Mouse (Mus musculus) heart, postnatal 36 days (tissue): ENCODE data around the gene Nek9. TPM values are rescaled to one million over a fixed set of nuclear protein-coding genes. Genes with fewer than 3 reads are reported as not detected.

Experiments used
- DNase-seq, 2 experiments: peaks; one replicate each; pipeline ENCODE4 v3.0.0; 2021 to 2022
- intact Hi-C: fragments of 180-260 bp; cut with DNase I; formaldehyde crosslinking; loops from one replicate; pipeline ENCODE4 v1.15.1; 2025
- total RNA-seq, 2 experiments: library from RNA; stranded (reverse); gene quantifications; 2 replicates each; pipeline ENCODE4 v1.2.3; 2021

Gene Nek9
- total RNA-seq = 100 to 1,000 TPM; 100 to 106 TPM

- peak; percentile 95 to 96 for DNase-seq
- intact Hi-C loops = no loop called here
These were observed at the start of gene Nek9 for GRCm38 (mm10) chr12:85339243-85339729. Gene Nek9, minus strand, starts transcription at chr12:85339362.

GRCm38 (mm10) chr12:85385995-85386375 lies 46.8 kb upstream of the Nek9 start:
- intact Hi-C loops = no loop called here
- DNase-seq = no peak

- peak in 1 of 2 experiments; percentile 42 for DNase-seq
- intact Hi-C loops = no loop called here
These were observed 46.3 kb upstream of the Nek9 start for GRCm38 (mm10) chr12:85385329-85385994.

GRCm38 (mm10) chr12:85382761-85383680 lies 43.9 kb upstream of the Nek9 start:
- no peak for DNase-seq
- intact Hi-C loops = no loop called here

GRCm38 (mm10) chr12:85381570-85381969 lies 42.4 kb upstream of the Nek9 start:
- intact Hi-C loops = no loop called here
- DNase-seq = no peak

GRCm38 (mm10) chr12:85380942-85381341 lies 41.8 kb upstream of the Nek9 start:
- DNase-seq = no peak

GRCm38 (mm10) chr12:85380308-85380707 lies 41.1 kb upstream of the Nek9 start:
- no peak for DNase-seq
- intact Hi-C loops = no loop called here

More at GRCm38 (mm10) chr12:85380942-85381341, 41.8 kb upstream of the Nek9 start:
- intact Hi-C loops = no loop called here

- intact Hi-C loops = loop anchor here (5.0 kb wide), 1 partner anchor 36 kb away; no protein-coding TSS in a partner anchor
- no peak for DNase-seq
These were observed 39.1 kb upstream of the Nek9 start for GRCm38 (mm10) chr12:85378271-85378670.

GRCm38 (mm10) chr12:85374561-85375272 lies 35.6 kb upstream of the Nek9 start, which contains the start of gene Tmed10:
Gene Tmed10, minus strand, starts transcription at chr12:85374847.
- intact Hi-C loops = loop anchor here (1.0 to 5.0 kb wide), 3 partner anchors 32 to 112 kb away; partner anchors contain the start of gene Fos
- DNase-seq = peak; percentile 87 to 89

GRCm38 (mm10) chr12:85373591-85374560 lies 34.7 kb upstream of the Nek9 start:
- intact Hi-C loops = loop anchor here (1.0 to 5.0 kb wide), 2 partner anchors 98 to 112 kb away; partner anchors contain the start of gene Fos
- peak in 1 of 2 experiments; percentile 71 for DNase-seq

GRCm38 (mm10) chr12:85372068-85372665 lies 33.0 kb upstream of the Nek9 start:
- DNase-seq = no peak
- intact Hi-C loops = loop anchor here (5.0 kb wide), 1 partner anchor 100 kb away; the partner anchor contains the start of gene Fos

GRCm38 (mm10) chr12:85368441-85369063 lies 29.4 kb upstream of the Nek9 start:
- intact Hi-C loops = no loop called here
- no peak for DNase-seq

- no peak for DNase-seq
These were observed 27.1 kb upstream of the Nek9 start for GRCm38 (mm10) chr12:85366271-85366670.

GRCm38 (mm10) chr12:85362510-85362909 lies 23.3 kb upstream of the Nek9 start:
- no peak for DNase-seq
- intact Hi-C loops = no loop called here

More at GRCm38 (mm10) chr12:85366271-85366670, 27.1 kb upstream of the Nek9 start:
- intact Hi-C loops = no loop called here

- DNase-seq = no peak
- intact Hi-C loops = no loop called here
These were observed 22.4 kb upstream of the Nek9 start for GRCm38 (mm10) chr12:85361580-85361979.

GRCm38 (mm10) chr12:85361165-85361564 lies 22.0 kb upstream of the Nek9 start:
- intact Hi-C loops = no loop called here
- DNase-seq = no peak

- no peak for DNase-seq
- intact Hi-C loops = no loop called here
These were observed 14.9 kb upstream of the Nek9 start for GRCm38 (mm10) chr12:85354061-85354460.
